Mouse (Mus musculus): ENCODE results near the gene F830045P16Rik.
"Not testable (repeated sequence)": the region's sequence is repeated elsewhere in the genome, so short reads cannot be mapped to it uniquely, and the experiment has no call there.

Gene F830045P16Rik

GRCm38 (mm10) chr2:129545596-129545995 lies 9.2 kb upstream of the F830045P16Rik start:
- DNase-seq (ENCODE audit: inconsistent age in 2 of 2, low spot score in 1 of 2) = no peak

- no peak for DNase-seq (ENCODE audit: inconsistent age in 2 of 2, low spot score in 1 of 2)
Observed at GRCm38 (mm10) chr2:129544919-129545318, 8.5 kb upstream of the F830045P16Rik start.

- DNase-seq (ENCODE audit: inconsistent age in 2 of 2, low spot score in 1 of 2) = no peak
Observed at GRCm38 (mm10) chr2:129544448-129544847, 8.0 kb upstream of the F830045P16Rik start.

GRCm38 (mm10) chr2:129540036-129540435 lies 3.6 kb upstream of the F830045P16Rik start:
- no peak for DNase-seq (ENCODE audit: inconsistent age in 2 of 2, low spot score in 1 of 2)

GRCm38 (mm10) chr2:129539175-129539574 lies 2.8 kb upstream of the F830045P16Rik start:
- no peak for DNase-seq (ENCODE audit: inconsistent age in 2 of 2, low spot score in 1 of 2)

GRCm38 (mm10) chr2:129537926-129538325 lies 1.5 kb upstream of the F830045P16Rik start:
- DNase-seq (ENCODE audit: inconsistent age in 2 of 2, low spot score in 1 of 2) = no peak

- DNase-seq (ENCODE audit: inconsistent age in 2 of 2, low spot score in 1 of 2) = no peak
Observed at GRCm38 (mm10) chr2:129537360-129537759, 958 bp upstream of the F830045P16Rik start.

GRCm38 (mm10) chr2:129536926-129537325 lies 524 bp upstream of the F830045P16Rik start:
- DNase-seq (ENCODE audit: inconsistent age in 2 of 2, low spot score in 1 of 2) = no peak

- DNase-seq (ENCODE audit: inconsistent age in 2 of 2, low spot score in 1 of 2) = no peak
Observed at GRCm38 (mm10) chr2:129534886-129535591, 1.4 kb downstream of the F830045P16Rik start.

- DNase-seq (ENCODE audit: inconsistent age in 2 of 2, low spot score in 1 of 2) = no peak
Observed at GRCm38 (mm10) chr2:129531890-129532289, 4.5 kb downstream of the F830045P16Rik start.

- no peak for DNase-seq (ENCODE audit: inconsistent age in 2 of 2, low spot score in 1 of 2)
Observed at GRCm38 (mm10) chr2:129531102-129531501, 5.3 kb downstream of the F830045P16Rik start.

GRCm38 (mm10) chr2:129529297-129530209 lies 6.8 kb downstream of the F830045P16Rik start:
- DNase-seq (ENCODE audit: inconsistent age in 2 of 2, low spot score in 1 of 2) = peak; percentile 23 to 74

- no peak for DNase-seq (ENCODE audit: inconsistent age in 2 of 2, low spot score in 1 of 2)
Observed at GRCm38 (mm10) chr2:129527916-129528315, 8.5 kb downstream of the F830045P16Rik start.

- no peak for DNase-seq (ENCODE audit: inconsistent age in 2 of 2, low spot score in 1 of 2)
Observed at GRCm38 (mm10) chr2:129526322-129526721, 10.1 kb downstream of the F830045P16Rik start.

- DNase-seq (ENCODE audit: inconsistent age in 2 of 2, low spot score in 1 of 2) = no peak
Observed at GRCm38 (mm10) chr2:129525644-129526043, 10.8 kb downstream of the F830045P16Rik start.

GRCm38 (mm10) chr2:129518526-129518925 lies 17.9 kb downstream of the F830045P16Rik start:
- no peak for DNase-seq (ENCODE audit: inconsistent age in 2 of 2, low spot score in 1 of 2)

GRCm38 (mm10) chr2:129514923-129515920 lies 21.2 kb downstream of the F830045P16Rik start:
- peak; percentile 12 to 70 for DNase-seq (ENCODE audit: inconsistent age in 2 of 2, low spot score in 1 of 2)

GRCm38 (mm10) chr2:129514401-129514667 lies 22.1 kb downstream of the F830045P16Rik start:
- no peak for DNase-seq (ENCODE audit: inconsistent age in 2 of 2, low spot score in 1 of 2)

GRCm38 (mm10) chr2:129513546-129514400 lies 22.6 kb downstream of the F830045P16Rik start:
- DNase-seq (ENCODE audit: inconsistent age in 2 of 2, low spot score in 1 of 2) = no peak

- not testable (repeated sequence) for DNase-seq (ENCODE audit: inconsistent age in 2 of 2, low spot score in 1 of 2)
Observed at GRCm38 (mm10) chr2:129512147-129512546, 24.3 kb downstream of the F830045P16Rik start.

Data from adrenal gland, adult (tissue).